Mouse (Mus musculus) CH12.LX (cell line): Measurements from ENCODE around the gene Rptor. TPM values are rescaled to one million over a fixed set of nuclear protein-coding genes. Genes with fewer than 3 reads are reported as not detected.

Experiments
- DNase-seq: peaks from one replicate; pipeline ENCODE4 v3.0.0-alpha.2; 2013; ENCODE audit errors: extremely low read depth
- H3K27ac ChIP-seq: 2 replicates; pipeline ENCODE4 v1.5.1; 2012; ENCODE audit warnings: low read depth, mild to moderate bottlenecking, control low read depth, moderate library complexity; ENCODE audit not compliant: insufficient read depth
- H3K27me3 ChIP-seq: replicated peaks from 2 replicates; pipeline ENCODE3; 2012; ENCODE audit warnings: inconsistent platforms
- H3K36me3 ChIP-seq, 2 experiments: replicated peaks in 1 of 2; 2 replicates each; pipeline versions ENCODE3 to v1.6.1; 2012; ENCODE audit warnings: inconsistent platforms in 1 of 2, low read length in 1 of 2, mild to moderate bottlenecking in 1 of 2, mixed read lengths in 1 of 2, moderate library complexity in 1 of 2; ENCODE audit not compliant: control insufficient read depth in 1 of 2, insufficient read depth in 1 of 2
- H3K4me1 ChIP-seq, 2 experiments: 2 replicates each; pipeline ENCODE4 v1.6.1; 2012; ENCODE audit warnings: inconsistent platforms in 1 of 2, moderate library complexity in 1 of 2; ENCODE audit not compliant: insufficient read depth in 2 of 2, control insufficient read depth in 1 of 2
- H3K4me2 ChIP-seq: 2 replicates; pipeline ENCODE4 v1.6.1; 2012; ENCODE audit warnings: low read depth, mild to moderate bottlenecking, control low read depth; ENCODE audit not compliant: poor library complexity, insufficient read depth, severe bottlenecking
- H3K4me3 ChIP-seq, 3 experiments: fragments of 150-350 bp in 1 of 3; sonication (generic) in 1 of 3; replicated peaks in 1 of 3; 2 replicates each; pipeline versions ENCODE3 to v1.5.1; 2011 to 2012; ENCODE audit warnings: low read depth in 2 of 3, low read length in 2 of 3, mild to moderate bottlenecking in 2 of 3, moderate library complexity in 2 of 3, control low read depth in 1 of 3, improper control_type of control experiment in 1 of 3, inconsistent platforms in 1 of 3, mixed read lengths in 1 of 3; ENCODE audit not compliant: poor library complexity in 1 of 3
- H3K79me2 ChIP-seq: replicated peaks from 2 replicates; pipeline ENCODE4 v1.6.1; 2012; ENCODE audit warnings: mild to moderate bottlenecking, moderate library complexity; ENCODE audit not compliant: control insufficient read depth, poor library complexity, insufficient read depth, severe bottlenecking; ENCODE audit errors: extremely low read depth
- H3K9ac ChIP-seq: 2 replicates; pipeline ENCODE4 v1.6.1; 2012; ENCODE audit warnings: low read depth, mild to moderate bottlenecking, control low read depth, moderate library complexity; ENCODE audit not compliant: insufficient read depth
- H3K9me3 ChIP-seq: replicated peaks from 2 replicates; pipeline ENCODE3; 2012; ENCODE audit warnings: low read length, inconsistent platforms, mixed read lengths
- BHLHE40 ChIP-seq: IDR thresholded peaks from 2 replicates; pipeline ENCODE4 v1.6.1; 2011; ENCODE audit warnings: mild to moderate bottlenecking, low read depth, low read length, improper control_type of control experiment
- CHD2 ChIP-seq: IDR thresholded peaks from 2 replicates; pipeline ENCODE4 v1.6.1; 2011; ENCODE audit warnings: low read length, improper control_type of control experiment
- CTCF ChIP-seq, 2 experiments: IDR thresholded peaks in 1 of 2; conservative IDR thresholded peaks in 1 of 2; 2 replicates each; pipeline ENCODE4 v1.5.1; 2011 to 2012; ENCODE audit warnings: low read depth in 2 of 2, low read length in 2 of 2, improper control_type of control experiment in 1 of 2, inconsistent platforms in 1 of 2, mild to moderate bottlenecking in 1 of 2, moderate library complexity in 1 of 2
- ELF1 ChIP-seq: IDR thresholded peaks from 2 replicates; pipeline ENCODE4 v1.6.1; 2014; ENCODE audit warnings: low read depth, mild to moderate bottlenecking, inconsistent platforms, low read length, improper control_type of control experiment
- EP300 ChIP-seq: IDR thresholded peaks from 2 replicates; pipeline ENCODE4 v1.6.1; 2011; ENCODE audit warnings: low read length, improper control_type of control experiment
- HCFC1 ChIP-seq: IDR thresholded peaks from 2 replicates; pipeline ENCODE4 v1.6.1; 2012; ENCODE audit warnings: low read depth, mild to moderate bottlenecking, inconsistent platforms, low read length, improper control_type of control experiment
- JUND ChIP-seq: conservative IDR thresholded peaks from 2 replicates; pipeline ENCODE4 v1.6.1; 2011; ENCODE audit warnings: low read depth, low read length, improper control_type of control experiment
- MAFK ChIP-seq: IDR thresholded peaks from 2 replicates; pipeline ENCODE4 v1.6.1; 2011; ENCODE audit warnings: low read length, improper control_type of control experiment; ENCODE audit not compliant: insufficient replicate concordance
- MAX ChIP-seq: IDR thresholded peaks from 2 replicates; pipeline ENCODE4 v1.6.1; 2011; ENCODE audit warnings: low read length, improper control_type of control experiment
- MAZ ChIP-seq: IDR thresholded peaks from 2 replicates; pipeline ENCODE4 v1.6.1; 2012; ENCODE audit warnings: low read depth, mild to moderate bottlenecking, inconsistent platforms, low read length, improper control_type of control experiment, moderate library complexity
- POLR2A ChIP-seq: IDR thresholded peaks from 2 replicates; pipeline ENCODE4 v1.6.1; 2011; ENCODE audit warnings: low read depth, mild to moderate bottlenecking, improper control_type of control experiment, low read length
- POLR2AphosphoS2 ChIP-seq: IDR thresholded peaks from 2 replicates; pipeline ENCODE4 v1.6.1; 2011; ENCODE audit warnings: low read depth, low read length, improper control_type of control experiment
- RAD21 ChIP-seq: IDR thresholded peaks from 2 replicates; pipeline ENCODE4 v1.6.1; 2011; ENCODE audit warnings: low read depth, mild to moderate bottlenecking, low read length, improper control_type of control experiment, moderate library complexity
- SMC3 ChIP-seq: IDR thresholded peaks from 2 replicates; pipeline ENCODE4 v1.6.1; 2011; ENCODE audit warnings: low read depth, low read length, improper control_type of control experiment
- TCF12 ChIP-seq: IDR thresholded peaks from 2 replicates; pipeline ENCODE4 v1.6.1; 2014; ENCODE audit warnings: low read depth, mild to moderate bottlenecking, inconsistent platforms, low read length, improper control_type of control experiment
- USF2 ChIP-seq: conservative IDR thresholded peaks from 2 replicates; pipeline ENCODE4 v1.6.1; 2011; ENCODE audit warnings: low read depth, low read length, improper control_type of control experiment
- ZC3H11A ChIP-seq: IDR thresholded peaks from 2 replicates; pipeline ENCODE4 v1.6.1; 2012; ENCODE audit warnings: low read depth, mild to moderate bottlenecking, inconsistent platforms, low read length, improper control_type of control experiment
- dilution Hi-C: fragments of 300-500 bp; cut with MboI; formaldehyde crosslinking; loops from 2 replicates; pipeline ENCODE4 v1.14.3; 2020; ENCODE audit warnings: low sequenced_read_pairs; ENCODE audit not compliant: extremely low pct_unique_long_range_greater_than_20kb, extremely low pct_ligation_motif_present
- in situ Hi-C: fragments of 300-500 bp; cut with MboI; formaldehyde crosslinking; loops from 3 replicates; pipeline ENCODE4 v1.14.3; 2019; ENCODE audit warnings: low sequenced_read_pairs, low pct_ligation_motif_present, low pct_unique_long_range_greater_than_20kb, mixed read lengths
- polyA plus RNA-seq: library from polyadenylated mRNA; unstranded; fragments of >175 nt; gene quantifications from 2 replicates; pipeline ENCODE4 v1.2.1, GENCODE M21; 2012; ENCODE audit warnings: low read depth; ENCODE audit not compliant: insufficient read length
- total RNA-seq, 2 experiments: library from RNA; depleted of rRNA; stranded (reverse); fragments of 300-350 nt in 1 of 2; fragments of >200 nt in 1 of 2; gene quantifications; 2 replicates each; pipeline ENCODE4 v1.2.3; 2012 to 2014

Rptor gene
- total and polyA plus RNA-seq, 3 experiments, result 10.3 to 33.1 (median 26.7) TPM

DNA sequence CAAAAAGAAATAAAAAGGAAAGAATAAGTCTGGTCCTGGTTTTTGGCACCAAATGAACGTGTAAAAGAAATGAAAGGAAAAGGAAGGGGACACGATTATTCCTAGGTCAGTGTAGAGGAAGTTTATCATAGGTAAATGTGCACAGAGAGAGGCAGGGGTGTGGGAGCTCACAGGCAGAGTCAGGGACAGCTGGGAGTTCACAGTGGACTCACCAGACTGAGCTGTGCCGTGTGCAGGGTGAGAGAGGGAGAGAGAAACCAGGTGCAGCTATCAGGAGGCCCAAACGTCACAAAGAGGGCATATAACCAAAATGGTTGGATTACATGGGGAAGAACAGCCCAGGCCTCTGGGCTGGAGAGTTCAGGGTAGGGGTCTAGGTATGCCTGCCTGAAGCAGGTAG lies 70.1 kb downstream of the Rptor start:
- H3K79me2 ChIP-seq, result no peaks in the 10 kb centered on the region; the same call in 1 of the 2 replicates
- peaks cover 0 to 49% of the 10 kb centered on the region in 2 experiments for H3K36me3 ChIP-seq
- peaks cover 16 to 71% of the 10 kb centered on the region in 2 experiments for H3K4me1 ChIP-seq
- in situ Hi-C loops, result no loop called here
- H3K27ac ChIP-seq, result no peak overlapping the region
- no peak for TF ChIP-seq TCF12
- no peak for TF ChIP-seq USF2
- TF ChIP-seq CTCF (conservative IDR thresholded peaks at IDR 0.05 in 1 of 2, IDR thresholded peaks at IDR 0.05 in 1 of 2; ENCODE audit: low read depth in 2 of 2, low read length in 2 of 2), result no peak
- no peaks in the 10 kb centered on the region for H3K27me3 ChIP-seq
- peaks cover 4% of the 10 kb centered on the region for H3K9me3 ChIP-seq
- H3K9ac ChIP-seq, result no peak overlapping the region
- DNase-seq, result no peak
- H3K4me2 ChIP-seq, result no peak overlapping the region
- no peak overlapping the region for H3K4me3 ChIP-seq
- dilution Hi-C loops, result no loop called here

DNA sequence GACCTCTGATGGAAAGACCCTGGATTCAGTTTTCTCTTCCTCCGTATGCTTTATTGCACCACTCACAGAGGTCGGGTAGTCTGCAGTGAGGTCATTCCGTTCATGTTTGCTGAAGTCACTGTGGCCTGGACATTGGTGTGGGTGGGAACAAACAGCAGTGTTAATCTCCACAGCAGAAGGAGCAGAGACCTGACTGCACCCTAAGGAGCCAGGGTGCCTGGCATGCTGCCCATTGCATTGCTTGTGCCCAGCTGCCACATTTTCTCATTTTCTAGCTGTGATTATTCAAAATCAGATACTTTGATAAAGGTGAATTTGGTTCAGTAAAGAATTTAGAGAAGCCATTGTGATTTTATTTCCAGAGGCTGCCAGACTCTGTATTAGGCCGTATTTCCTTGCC lies 72.1 kb downstream of the Rptor start:
- Histone ChIP-seq H3K9me3 (peaks cover 4% of the 10 kb centered on the region), H3K27ac (no peak overlapping the region), H3K4me1 (peaks cover 16 to 84% of the 10 kb centered on the region in 2 experiments), H3K36me3 (peaks cover 4 to 56% of the 10 kb centered on the region in 2 experiments), H3K27me3 (no peaks in the 10 kb centered on the region), H3K9ac (no peak overlapping the region), H3K4me3 (no peak overlapping the region), H3K4me2 (no peak overlapping the region), H3K79me2 (no peaks in the 10 kb centered on the region; the same call in 1 of the 2 replicates)
- TF ChIP-seq BHLHE40 (no peak), JUND (no peak), RAD21 (no peak), SMC3 (no peak), ZC3H11A (no peak), EP300 (no peak)
- no peak for DNase-seq
- in situ Hi-C loops, result no loop called here
- dilution Hi-C loops, result no loop called here

DNA sequence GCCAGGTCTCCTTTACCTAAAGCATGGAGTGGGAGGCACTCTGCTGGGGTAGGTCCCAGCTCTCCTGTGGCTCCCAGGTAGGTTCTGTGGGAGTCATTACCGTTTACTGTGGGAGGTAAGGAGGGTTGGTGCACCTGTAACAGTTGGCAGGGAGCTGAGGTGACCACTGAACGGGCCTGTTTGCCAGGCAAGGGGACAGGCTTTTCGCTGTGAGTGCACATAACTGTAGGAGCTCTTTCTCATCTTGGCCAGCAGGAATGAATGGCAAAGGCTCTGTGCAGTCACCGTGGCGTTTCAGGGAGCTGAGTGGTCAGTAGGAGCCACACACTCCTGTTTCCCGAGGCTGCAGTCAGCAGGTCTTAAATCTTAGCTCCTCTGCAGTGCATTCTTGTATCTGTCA lies 72.8 kb downstream of the Rptor start:
- H3K4me3 ChIP-seq, result no peak overlapping the region
- peaks cover 4 to 58% of the 10 kb centered on the region in 2 experiments for H3K36me3 ChIP-seq
- no peak overlapping the region for H3K27ac ChIP-seq
- no peak for DNase-seq
- H3K79me2 ChIP-seq, result no peaks in the 10 kb centered on the region; the same call in 1 of the 2 replicates
- dilution Hi-C loops (no loop called here), in situ Hi-C loops (no loop called here)
- H3K9ac ChIP-seq, result no peak overlapping the region
- H3K4me1 ChIP-seq, result peaks cover 16 to 83% of the 10 kb centered on the region in 2 experiments
- H3K4me2 ChIP-seq, result no peak overlapping the region
- H3K9me3 ChIP-seq, result peaks cover 4% of the 10 kb centered on the region
- no peak for TF ChIP-seq HCFC1
- TF ChIP-seq POLR2AphosphoS2, result no peak
- no peak for TF ChIP-seq USF2
- no peak for TF ChIP-seq ELF1
- TF ChIP-seq CHD2, result no peak
- TF ChIP-seq MAFK, result no peak
- no peak for TF ChIP-seq MAZ
- no peak for TF ChIP-seq POLR2A
- no peak for TF ChIP-seq ZC3H11A
- no peak for TF ChIP-seq MAX
- no peak for TF ChIP-seq BHLHE40
- H3K27me3 ChIP-seq, result no peaks in the 10 kb centered on the region
